Mouse (Mus musculus): Measurements from ENCODE around the gene Zcchc10.
"Not testable (repeated sequence)": the region's sequence is repeated elsewhere in the genome, so short reads cannot be mapped to it uniquely, and the experiment has no call there.

GRCm38 (mm10) chr11:53318568-53318967, 5.9 kb upstream of the Zcchc10 start:
- not testable (repeated sequence) for TF ChIP-seq CTCF (IDR thresholded peaks at IDR 0.05; ENCODE audit: control insufficient read depth, insufficient read depth, insufficient replicate concordance, low read depth, low read length); POLR2A (IDR thresholded peaks at IDR 0.05; ENCODE audit: control insufficient read depth, low read depth, low read length)

Measured in testis, adult 2 months (tissue).